Mouse (Mus musculus) heart, adult 9 months (tissue): ENCODE results near the gene Bud13.
"Not testable (repeated sequence)": the region's sequence is repeated elsewhere in the genome, so short reads cannot be mapped to it uniquely, and the experiment has no call there.

Source experiments
- DNase-seq, 2 experiments: peaks; one replicate each; pipeline ENCODE4 v3.0.0; 2022; ENCODE audit warnings: low spot score in 2 of 2

Bud13 gene

GRCm38 (mm10) chr9:46302142-46302541 is 19.3 kb downstream of the Bud13 start:
- peak in 1 of 2 experiments; percentile 14 for DNase-seq

GRCm38 (mm10) chr9:46309121-46309520 is 26.3 kb downstream of the Bud13 start:
- no peak for DNase-seq

- DNase-seq: peak; percentile 42 to 58
These were observed 31.7 kb downstream of the Bud13 start for GRCm38 (mm10) chr9:46314507-46314906.

GRCm38 (mm10) chr9:46314921-46315320 is 32.1 kb downstream of the Bud13 start:
- no peak for DNase-seq

GRCm38 (mm10) chr9:46315807-46316365 is 33.1 kb downstream of the Bud13 start:
- DNase-seq: no peak

- DNase-seq: no peak
These were observed 33.6 kb downstream of the Bud13 start for GRCm38 (mm10) chr9:46316388-46316787.

- no peak for DNase-seq
These were observed 34.1 kb downstream of the Bud13 start for GRCm38 (mm10) chr9:46316909-46317308.

GRCm38 (mm10) chr9:46317957-46318356 is 35.1 kb downstream of the Bud13 start:
- no peak for DNase-seq

GRCm38 (mm10) chr9:46319886-46320285 is 37.1 kb downstream of the Bud13 start, which contains the start of gene 4931429L15Rik:
Gene 4931429L15Rik (minus strand): TSS chr9:46319986.
- DNase-seq: not testable (repeated sequence)

- no peak for DNase-seq
These were observed 37.7 kb downstream of the Bud13 start for GRCm38 (mm10) chr9:46320461-46320860.

GRCm38 (mm10) chr9:46326694-46327405 is 44.0 kb downstream of the Bud13 start:
- no peak for DNase-seq

- DNase-seq: no peak
These were observed 45.1 kb downstream of the Bud13 start for GRCm38 (mm10) chr9:46327706-46328571.

GRCm38 (mm10) chr9:46328572-46329249 is 45.9 kb downstream of the Bud13 start:
- no peak for DNase-seq

GRCm38 (mm10) chr9:46329250-46329648 is 46.4 kb downstream of the Bud13 start:
- DNase-seq: peak in 1 of 2 experiments; percentile 19

GRCm38 (mm10) chr9:46329801-46330585 is 47.2 kb downstream of the Bud13 start:
- no peak for DNase-seq

GRCm38 (mm10) chr9:46330586-46330895 is 47.7 kb downstream of the Bud13 start:
- DNase-seq: no peak

GRCm38 (mm10) chr9:46331301-46331700 is 48.5 kb downstream of the Bud13 start:
- no peak for DNase-seq

- DNase-seq: no peak
These were observed 51.7 kb downstream of the Bud13 start for GRCm38 (mm10) chr9:46334471-46335025.

GRCm38 (mm10) chr9:46335461-46335995 is 52.7 kb downstream of the Bud13 start:
- no peak for DNase-seq

GRCm38 (mm10) chr9:46336294-46336693 is 53.5 kb downstream of the Bud13 start:
- DNase-seq: not testable (repeated sequence)

GRCm38 (mm10) chr9:46337331-46337730 is 54.5 kb downstream of the Bud13 start:
- no peak for DNase-seq
